Mouse (Mus musculus): ENCODE data around the gene Nmnat2.

Nmnat2 gene

GRCm38 (mm10) chr1:153122764-153123163, 168.0 kb downstream of the Nmnat2 start:
- no peak for DNase-seq (ENCODE audit: inconsistent ontology term)

GRCm38 (mm10) chr1:153124502-153124901, 169.7 kb downstream of the Nmnat2 start:
- no peak for DNase-seq (ENCODE audit: inconsistent ontology term)

DNA sequence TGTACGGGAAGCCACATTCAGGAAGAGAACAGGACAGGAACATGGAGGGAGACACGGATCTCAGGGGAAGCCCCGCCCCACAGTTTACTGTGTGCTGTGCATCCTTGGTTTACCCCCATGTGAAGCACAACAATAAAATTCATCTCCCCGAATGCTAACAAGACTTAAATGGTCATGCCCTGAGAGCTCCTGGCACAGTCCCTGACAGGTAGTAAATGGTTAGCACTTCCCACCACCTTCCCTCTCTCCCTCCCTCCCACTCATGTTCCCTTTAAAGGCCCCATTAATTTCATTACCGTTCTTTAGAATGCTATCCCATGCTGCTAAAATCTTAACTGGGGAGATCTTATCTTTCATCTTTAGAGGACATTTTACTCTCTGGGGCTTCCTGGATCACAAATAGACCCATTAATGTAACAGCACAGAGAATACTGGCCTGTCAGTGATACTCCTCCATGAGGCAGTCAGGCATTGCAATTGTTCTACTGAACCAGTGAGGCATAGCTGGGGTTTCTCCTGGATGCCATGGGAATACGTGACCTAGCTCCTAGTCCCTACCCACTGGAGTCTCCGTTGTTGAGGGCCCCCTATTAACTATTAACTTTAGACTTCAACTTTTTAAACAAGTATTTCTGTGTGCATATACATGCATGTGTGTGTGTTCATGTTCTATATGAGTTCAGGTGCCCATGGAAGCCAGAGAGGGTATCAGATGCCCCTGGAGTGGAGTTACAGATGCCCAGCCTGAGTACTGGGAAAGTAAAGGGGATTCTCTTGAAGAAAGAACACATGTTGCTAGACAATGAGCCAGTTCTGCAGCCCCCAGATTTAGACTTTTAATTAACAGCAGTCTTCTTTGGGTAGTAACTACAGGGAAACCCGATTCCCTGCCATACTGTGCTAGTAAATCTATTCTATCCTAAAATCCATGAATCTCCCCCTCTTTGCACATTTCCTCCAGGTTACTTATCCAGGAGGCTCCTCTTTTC, 170.8 kb downstream of the Nmnat2 start:
- no peak for DNase-seq (ENCODE audit: inconsistent ontology term)

DNA sequence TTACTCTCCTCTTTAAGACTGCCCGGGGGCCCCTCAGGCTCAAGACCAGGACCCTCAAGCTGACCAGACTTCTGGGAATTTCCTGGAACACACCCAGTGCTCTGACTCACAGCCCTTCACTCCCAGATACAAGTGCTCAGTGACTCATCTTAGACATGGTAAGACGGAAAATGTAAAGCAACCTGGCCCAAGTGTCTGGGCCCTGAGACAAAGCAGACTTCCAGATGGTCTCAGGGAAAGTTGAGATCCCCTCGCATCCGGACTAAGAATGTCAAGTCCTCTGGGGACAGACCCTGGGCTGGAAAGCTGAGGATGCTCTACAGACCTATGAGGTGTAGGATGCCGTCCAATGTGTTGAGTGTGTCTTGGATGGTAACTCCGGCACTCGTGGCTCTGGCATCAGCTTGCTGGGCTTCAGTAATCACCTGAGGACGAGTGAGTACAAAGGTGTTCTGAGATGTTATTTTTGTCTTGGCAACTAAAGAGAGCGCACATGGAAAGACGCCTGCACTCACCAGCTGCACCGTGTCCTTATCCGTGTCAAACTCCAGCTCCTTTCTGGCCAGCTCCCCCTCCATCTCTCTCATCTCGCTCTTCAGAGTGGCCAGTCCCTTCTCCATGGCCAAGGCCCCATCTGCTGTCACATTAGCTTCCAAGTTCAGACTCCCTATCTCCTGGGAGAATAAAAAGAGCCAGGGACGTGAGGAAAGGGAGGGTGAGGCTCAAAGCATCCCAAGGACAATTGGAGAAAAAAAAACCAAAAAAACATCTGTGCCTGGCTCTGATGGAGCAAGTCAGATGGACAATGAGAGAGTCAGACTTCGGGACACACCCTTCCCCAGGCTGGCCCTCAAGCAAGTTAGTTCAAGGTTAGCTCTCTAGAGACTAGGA, 171.9 kb downstream of the Nmnat2 start:
- DNase-seq (ENCODE audit: inconsistent ontology term) = peak; percentile 60

- no peak for DNase-seq (ENCODE audit: inconsistent ontology term)
Measured at GRCm38 (mm10) chr1:153127622-153128021, 172.8 kb downstream of the Nmnat2 start.

- no peak for DNase-seq (ENCODE audit: inconsistent ontology term)
Measured at GRCm38 (mm10) chr1:153128780-153129179, 174.0 kb downstream of the Nmnat2 start.

DNA sequence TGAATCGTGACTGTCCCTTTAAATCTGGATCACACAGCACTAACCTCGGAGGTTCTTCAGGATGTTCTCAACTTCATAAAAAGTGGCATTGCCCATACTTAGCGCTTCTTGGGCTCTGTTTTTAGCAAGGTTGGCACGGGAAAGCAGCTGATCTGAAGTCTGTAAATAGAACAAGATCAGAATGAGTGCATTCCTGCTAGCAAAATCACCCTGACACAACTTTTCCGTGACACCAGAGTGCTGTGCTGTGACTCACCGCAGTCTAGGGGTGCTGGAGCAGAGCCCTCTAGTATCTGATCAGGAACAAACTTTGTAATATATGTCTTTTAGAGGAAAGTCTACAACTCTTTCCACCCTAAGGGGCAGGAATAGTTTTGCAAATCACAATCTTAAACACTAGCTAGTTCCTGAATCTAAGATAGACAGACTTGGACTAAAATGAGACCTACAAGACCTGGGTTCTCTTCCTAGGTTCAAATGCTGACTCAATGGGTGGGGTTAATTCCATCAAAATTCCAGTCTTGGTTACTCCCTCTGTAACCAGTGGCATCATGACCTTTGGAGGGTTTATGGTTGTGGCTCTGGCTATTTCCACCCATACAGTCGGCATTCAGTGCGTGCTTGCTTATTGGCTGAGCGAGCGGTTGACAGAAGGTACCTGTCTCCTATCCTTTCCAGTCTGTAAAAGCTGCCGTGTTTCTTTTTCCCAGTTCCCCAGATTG, 175.4 kb downstream of the Nmnat2 start:
- peak; percentile 96 for DNase-seq (ENCODE audit: inconsistent ontology term)

DNA sequence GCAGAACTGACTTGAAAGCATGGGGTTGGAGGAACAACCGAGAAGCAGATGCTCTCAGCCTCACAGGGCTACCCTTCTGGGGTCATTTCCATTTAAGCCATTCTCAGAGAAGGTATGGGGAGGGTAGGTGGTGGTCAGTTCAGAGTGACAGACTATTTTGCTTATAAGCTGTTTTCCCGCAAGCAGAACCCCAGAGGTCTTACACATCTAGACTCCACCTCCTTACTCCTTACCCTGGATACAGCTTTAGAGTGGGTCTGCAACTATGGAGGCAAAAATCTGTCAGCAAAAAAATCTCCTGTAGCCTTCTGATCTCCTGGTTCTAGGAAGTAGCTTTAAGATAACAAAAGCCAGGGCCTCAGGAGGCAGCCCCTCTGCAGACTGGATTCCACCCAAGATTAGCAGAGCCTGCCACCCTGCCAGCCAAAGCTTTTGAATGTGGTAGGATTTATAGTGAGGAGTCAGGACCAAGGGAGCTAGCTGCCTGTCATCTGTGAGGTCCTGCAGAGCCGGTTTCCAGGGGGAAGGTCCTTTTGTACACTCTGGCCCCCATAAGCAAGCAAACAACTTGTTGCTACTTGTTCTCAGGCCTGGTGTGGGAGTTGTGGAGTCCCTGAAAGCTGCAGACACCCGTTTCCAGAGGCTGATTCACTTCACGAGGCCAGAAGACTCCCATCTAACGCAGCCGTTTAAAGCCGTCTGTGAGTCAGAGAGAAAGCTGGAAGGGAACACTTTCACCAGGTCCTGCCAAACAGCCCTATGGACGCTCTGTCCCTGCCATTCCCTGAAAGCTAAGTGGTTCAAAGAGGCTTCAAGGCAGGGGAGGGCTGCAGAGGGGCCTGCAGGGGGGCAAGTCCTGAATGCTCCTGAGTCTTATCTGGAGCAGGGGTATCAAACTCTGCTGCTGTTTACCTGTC, 179.3 kb downstream of the Nmnat2 start:
- DNase-seq (ENCODE audit: inconsistent ontology term) = peak; percentile 62

GRCm38 (mm10) chr1:153136647-153137046, 181.9 kb downstream of the Nmnat2 start:
- DNase-seq (ENCODE audit: inconsistent ontology term) = no peak

DNA sequence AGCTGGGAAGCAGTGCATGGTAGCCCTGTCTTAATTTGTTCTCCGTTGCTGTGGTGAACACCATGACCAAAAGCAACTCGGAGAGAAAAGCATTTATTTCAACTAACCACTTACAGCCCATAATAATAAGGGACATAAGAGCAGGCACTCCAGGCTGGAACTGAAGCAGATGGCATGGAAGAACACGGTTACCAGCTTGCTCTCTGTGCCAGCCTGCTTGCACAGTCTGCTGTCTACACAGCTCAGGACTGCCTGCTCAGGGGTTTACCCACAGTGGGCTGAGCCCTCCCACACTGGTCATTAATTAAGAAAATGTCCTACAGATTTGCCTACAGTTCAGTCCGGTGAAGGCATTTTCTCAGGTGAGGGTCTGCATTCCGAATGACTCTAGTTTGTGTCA, 183.7 kb downstream of the Nmnat2 start:
- no peak for DNase-seq (ENCODE audit: inconsistent ontology term)

GRCm38 (mm10) chr1:153139635-153140034, 184.8 kb downstream of the Nmnat2 start:
- no peak for DNase-seq (ENCODE audit: inconsistent ontology term)

DNA sequence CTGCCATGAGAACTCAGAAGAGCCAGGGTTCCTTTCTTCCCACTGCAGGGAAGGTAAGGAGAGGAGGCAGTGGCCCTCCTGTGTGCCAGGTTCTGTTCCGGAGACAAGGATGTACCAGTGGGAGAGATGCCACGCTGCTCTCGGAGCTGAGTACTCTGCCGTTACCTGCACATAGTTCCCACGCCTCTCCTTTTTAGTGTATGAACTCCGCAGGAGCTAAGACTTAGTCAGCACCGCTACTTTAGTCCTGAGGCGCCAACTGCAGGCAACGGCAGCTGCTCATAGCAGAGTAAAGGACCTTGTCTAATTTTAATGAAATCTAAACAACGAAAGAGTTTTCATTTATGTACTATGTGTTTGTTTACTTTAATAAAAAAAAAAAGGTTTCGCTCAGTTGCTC, 185.5 kb downstream of the Nmnat2 start:
- DNase-seq (ENCODE audit: inconsistent ontology term) = no peak

DNA sequence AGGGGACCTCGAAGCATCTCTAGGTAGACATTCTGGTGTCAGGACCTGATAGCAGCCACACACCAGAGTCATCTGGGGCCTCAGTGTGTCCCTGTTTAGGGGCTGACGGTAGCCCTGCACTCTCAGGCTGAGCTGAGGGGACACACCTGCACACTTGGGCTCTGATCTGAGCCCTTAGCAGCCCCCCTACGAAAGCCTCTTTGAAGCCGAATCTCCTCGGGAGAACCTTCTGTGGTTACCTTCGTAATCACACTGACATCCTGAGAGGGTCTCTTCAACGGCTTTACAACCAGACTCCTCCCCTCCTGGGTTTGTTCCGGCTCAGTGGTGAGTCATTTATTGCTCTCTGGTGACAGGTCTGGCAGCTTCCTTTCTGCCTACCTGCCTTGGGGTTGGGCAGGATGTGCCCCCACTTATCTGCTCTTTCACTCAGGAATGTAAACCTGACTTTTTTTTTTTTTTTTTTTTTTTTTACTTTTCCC, 186.0 kb downstream of the Nmnat2 start:
- no peak for DNase-seq (ENCODE audit: inconsistent ontology term)

GRCm38 (mm10) chr1:153144021-153144420, 189.2 kb downstream of the Nmnat2 start:
- no peak for DNase-seq (ENCODE audit: inconsistent ontology term)

- DNase-seq (ENCODE audit: inconsistent ontology term) = no peak
Measured at GRCm38 (mm10) chr1:153145791-153146190, 191.0 kb downstream of the Nmnat2 start.

DNA sequence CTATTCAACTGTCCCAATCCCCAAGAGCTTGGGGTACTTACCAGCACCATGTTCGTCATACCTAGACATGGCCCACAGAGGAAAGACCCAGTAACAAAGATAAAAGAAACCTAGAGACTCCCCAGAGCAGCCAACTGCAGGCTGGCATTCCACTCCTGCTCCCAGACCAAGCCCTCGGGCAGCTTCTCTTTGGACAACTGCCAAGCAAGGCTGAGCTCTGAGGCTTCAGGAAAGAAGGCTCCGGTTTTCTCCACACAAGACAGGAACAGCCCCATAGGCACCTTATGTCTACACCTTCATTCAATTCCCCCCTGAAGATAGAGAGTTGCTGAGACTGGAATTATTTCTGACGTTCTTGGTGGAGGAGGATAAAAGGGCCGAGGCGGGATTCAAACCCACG, 197.8 kb downstream of the Nmnat2 start:
- DNase-seq (ENCODE audit: inconsistent ontology term) = peak; percentile 66

GRCm38 (mm10) chr1:153153619-153154137, 198.9 kb downstream of the Nmnat2 start:
- DNase-seq (ENCODE audit: inconsistent ontology term) = no peak

DNA sequence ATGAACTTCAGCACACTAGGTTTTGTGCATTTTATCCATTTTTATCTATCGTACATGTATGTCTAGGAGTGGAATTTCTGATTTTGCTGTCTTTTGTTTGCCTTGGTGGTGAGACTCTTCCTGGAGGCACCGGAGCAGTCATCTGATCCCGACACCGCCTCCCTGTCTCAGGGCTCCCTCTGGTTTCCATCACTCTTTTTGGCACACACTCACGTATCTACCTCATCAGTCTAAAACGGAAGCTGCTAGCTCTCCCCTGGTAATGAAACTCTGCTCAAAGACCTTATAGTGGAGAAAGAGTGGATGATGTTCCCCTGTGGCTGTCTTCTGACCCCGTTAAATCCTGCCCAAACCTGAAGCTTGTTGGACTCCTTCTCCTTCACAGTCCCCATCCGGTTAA, 200.6 kb downstream of the Nmnat2 start:
- DNase-seq (ENCODE audit: inconsistent ontology term) = no peak

- no peak for DNase-seq (ENCODE audit: inconsistent ontology term)
Measured at GRCm38 (mm10) chr1:153157021-153157623, 202.3 kb downstream of the Nmnat2 start.

GRCm38 (mm10) chr1:153159137-153159536, 204.3 kb downstream of the Nmnat2 start:
- no peak for DNase-seq (ENCODE audit: inconsistent ontology term)
